Mouse (Mus musculus) kidney, postnatal 25 days (tissue): Measurements from ENCODE around the gene Pdzd2.
A peak's percentile ranks its signal among the peaks of the same experiment; 100 is the strongest.

Experiments
- DNase-seq, 2 experiments: peaks; one replicate each; pipeline ENCODE4 v3.0.0; 2021; ENCODE audit warnings: mixed read lengths in 2 of 2

Gene Pdzd2

GRCm38 (mm10) chr15:12665946-12666345 lies 73.8 kb downstream of the Pdzd2 start:
- DNase-seq = no peak

- no peak for DNase-seq
Measured at GRCm38 (mm10) chr15:12663351-12663750, 76.4 kb downstream of the Pdzd2 start.

DNA sequence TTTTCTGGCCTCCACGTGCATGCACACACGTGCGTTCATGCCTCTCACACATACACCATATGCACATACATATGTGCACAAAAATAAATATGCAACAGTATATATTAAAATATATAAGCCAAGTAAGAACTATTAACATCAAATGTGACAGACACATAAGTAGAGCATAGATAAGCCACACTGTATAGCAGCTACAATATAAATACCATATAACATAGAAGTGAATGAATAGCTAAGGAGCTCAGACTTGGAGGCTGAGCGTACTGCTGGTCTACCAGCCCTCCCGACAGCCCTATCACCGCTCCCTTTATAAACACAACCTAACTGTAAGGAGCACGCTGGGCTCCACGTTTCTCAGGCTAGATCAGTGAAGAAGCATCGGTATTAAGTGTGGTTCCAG lies 79.4 kb downstream of the Pdzd2 start:
- DNase-seq = no peak

GRCm38 (mm10) chr15:12655959-12656662 lies 83.6 kb downstream of the Pdzd2 start:
- no peak for DNase-seq

DNA sequence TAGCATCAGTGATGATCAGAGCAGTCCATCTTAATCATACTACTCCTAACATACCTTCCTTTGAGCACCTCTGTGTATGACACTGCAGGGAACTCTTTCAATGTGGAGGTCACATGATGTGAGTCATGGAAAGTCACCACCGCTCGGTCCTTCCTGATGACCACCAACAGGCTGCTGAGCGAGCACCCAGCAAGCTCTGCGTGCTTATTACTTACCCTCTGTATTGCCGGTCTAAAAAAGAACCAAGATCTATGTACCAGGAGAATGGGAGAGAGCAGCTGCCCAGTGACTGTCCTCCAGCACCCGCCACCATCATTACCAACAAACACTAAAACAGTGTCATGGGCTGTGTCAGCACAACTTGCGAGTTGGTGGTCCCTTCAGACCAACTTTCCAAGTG lies 84.4 kb downstream of the Pdzd2 start:
- no peak for DNase-seq

- no peak for DNase-seq
Measured at GRCm38 (mm10) chr15:12652336-12653031, 87.2 kb downstream of the Pdzd2 start.

- peak in 1 of 2 experiments; percentile 46 for DNase-seq
Measured at GRCm38 (mm10) chr15:12650236-12650635, 89.5 kb downstream of the Pdzd2 start.

DNA sequence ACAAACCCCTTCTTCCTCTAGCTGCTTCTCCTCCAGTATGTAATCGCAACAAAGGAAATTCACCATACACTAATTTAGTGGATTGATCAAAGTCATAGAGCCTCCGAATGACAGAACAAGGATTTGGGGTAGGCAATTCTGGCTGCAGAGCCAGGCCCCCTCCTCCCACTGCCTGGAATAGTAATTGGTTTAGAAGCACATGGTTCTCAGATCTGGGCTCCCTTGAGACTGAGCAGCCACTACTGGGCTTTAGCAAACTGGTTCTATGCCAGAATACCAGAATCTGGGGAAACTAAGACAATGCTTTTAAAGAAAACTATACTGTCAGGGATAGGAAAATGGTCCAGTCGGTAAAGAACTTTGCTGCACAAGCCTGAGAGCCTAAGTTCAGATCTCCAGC lies 90.0 kb downstream of the Pdzd2 start:
- no peak for DNase-seq

- DNase-seq = peak; percentile 33 to 48
Measured at GRCm38 (mm10) chr15:12649131-12649530, 90.6 kb downstream of the Pdzd2 start.

DNA sequence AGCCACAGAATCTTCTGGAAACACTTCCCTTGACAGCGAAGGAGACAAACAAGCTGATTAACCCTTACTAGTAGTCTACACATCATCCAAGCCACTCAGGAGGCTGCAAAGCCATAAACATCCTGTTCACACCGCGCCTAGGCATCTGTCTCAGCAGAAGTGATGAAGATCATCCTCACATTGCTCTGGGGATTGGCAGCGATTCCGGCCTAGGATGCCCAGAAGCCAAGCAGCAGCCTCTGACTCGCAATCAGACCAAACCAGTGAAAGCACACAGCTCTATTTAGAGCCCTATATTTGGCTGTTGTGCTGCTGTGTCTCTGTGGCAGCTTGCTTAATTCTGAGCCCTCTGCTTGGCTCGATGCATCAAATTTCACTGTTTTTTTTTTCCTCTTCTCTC lies 99.0 kb downstream of the Pdzd2 start:
- DNase-seq = no peak

GRCm38 (mm10) chr15:12639776-12640175 lies 99.9 kb downstream of the Pdzd2 start:
- no peak for DNase-seq

DNA sequence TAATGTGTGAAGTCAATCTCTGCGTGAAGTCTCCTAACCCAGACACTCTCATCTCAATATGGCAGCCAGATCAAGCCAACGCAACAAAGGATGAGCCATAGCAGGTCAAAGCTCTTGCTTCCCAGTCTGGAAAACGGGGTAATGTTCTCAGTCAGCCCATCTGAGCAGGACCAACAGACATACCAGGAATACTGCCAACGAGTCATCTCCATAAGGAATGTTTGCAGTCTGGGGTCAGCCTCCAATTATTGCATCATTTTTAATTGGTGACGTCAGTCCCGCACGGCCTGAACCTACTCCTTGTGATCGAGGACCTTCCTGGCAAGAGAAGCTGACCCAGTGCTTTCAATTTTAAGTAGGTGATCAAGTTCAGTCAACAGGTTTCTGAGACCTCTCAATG lies 100.5 kb downstream of the Pdzd2 start:
- DNase-seq = no peak

- DNase-seq = no peak
Measured at GRCm38 (mm10) chr15:12638370-12639030, 101.2 kb downstream of the Pdzd2 start.

- no peak for DNase-seq
Measured at GRCm38 (mm10) chr15:12637511-12637910, 102.2 kb downstream of the Pdzd2 start.

GRCm38 (mm10) chr15:12636386-12636785 lies 103.3 kb downstream of the Pdzd2 start:
- no peak for DNase-seq

GRCm38 (mm10) chr15:12634921-12635320 lies 104.8 kb downstream of the Pdzd2 start:
- no peak for DNase-seq

DNA sequence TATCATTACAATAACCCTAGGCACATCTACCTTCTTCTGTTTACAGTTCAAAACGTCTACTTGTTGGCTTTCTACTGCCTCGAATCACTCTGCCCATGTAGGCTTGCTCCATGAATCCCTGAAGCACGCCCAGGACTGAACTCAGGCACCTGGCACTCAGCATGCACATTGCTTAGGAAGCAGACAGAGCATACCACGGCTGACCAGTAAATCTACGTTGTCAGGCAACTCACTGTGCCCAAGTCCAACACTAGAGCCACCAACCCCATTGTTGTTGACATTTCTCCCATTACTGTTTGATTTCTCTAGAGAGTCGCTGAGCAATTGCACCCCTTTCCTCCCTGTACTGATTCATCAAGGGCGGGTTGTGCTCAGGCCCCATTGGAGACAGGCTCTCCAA lies 110.6 kb downstream of the Pdzd2 start:
- no peak for DNase-seq

DNA sequence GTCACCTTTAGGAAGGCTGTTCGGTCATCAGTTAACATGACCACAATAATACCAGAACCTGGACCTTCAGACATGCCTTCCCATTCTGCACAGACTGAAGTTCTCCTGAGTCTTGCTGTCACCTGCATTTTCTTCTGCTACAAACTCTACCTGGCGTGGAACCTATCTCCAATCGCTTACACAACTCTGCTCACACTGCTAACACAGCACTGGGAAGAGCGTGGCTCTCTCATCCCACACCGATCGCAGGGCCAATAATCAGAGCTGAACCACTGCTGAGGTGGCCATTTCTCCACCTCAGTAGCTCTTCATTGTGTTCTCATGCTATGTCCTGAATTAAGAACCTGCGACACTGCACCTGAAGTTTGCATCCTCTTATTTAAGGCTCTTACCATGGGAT lies 111.3 kb downstream of the Pdzd2 start:
- DNase-seq = no peak

GRCm38 (mm10) chr15:12626930-12627329 lies 112.8 kb downstream of the Pdzd2 start:
- no peak for DNase-seq

DNA sequence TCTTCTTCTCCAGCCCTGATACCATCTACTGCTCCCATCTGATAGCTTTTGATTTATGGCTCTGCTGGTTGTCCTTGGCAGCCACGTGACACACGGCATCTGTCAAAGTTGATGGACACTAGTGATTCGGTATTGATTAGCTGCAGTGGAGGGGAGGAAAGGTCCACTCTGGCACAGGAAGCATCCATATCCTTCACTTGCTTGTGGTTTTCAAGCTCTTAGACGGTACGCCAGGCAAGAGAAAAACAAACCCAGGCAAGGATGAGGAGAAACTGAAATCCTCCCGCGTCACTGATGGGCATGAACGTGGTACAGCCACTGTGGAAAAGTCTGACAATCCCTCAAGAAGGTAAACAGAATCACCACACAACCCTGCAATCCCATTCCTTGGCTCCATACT lies 113.6 kb downstream of the Pdzd2 start:
- DNase-seq = no peak

DNA sequence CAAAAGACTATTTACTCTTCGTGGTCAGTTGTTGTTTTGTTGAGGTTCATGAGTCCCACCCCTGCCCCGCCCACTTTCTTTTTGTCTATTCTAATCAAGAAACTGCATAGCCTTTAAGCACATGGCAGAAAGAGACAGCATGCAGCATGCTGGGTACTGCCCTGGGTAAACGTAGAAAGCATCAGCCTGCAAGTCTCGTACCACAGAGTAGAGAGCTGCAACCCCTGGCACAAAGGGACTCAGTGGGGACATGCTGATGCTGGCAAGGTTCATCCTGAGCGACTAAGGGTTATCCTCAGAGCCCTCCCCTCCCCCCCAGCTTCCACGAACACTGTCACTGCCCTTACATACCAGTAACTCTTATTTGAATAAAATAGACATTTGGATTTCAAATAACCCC lies 114.2 kb downstream of the Pdzd2 start:
- no peak for DNase-seq

GRCm38 (mm10) chr15:12623521-12623920 lies 116.2 kb downstream of the Pdzd2 start:
- no peak for DNase-seq

- no peak for DNase-seq
Measured at GRCm38 (mm10) chr15:12622701-12623100, 117.0 kb downstream of the Pdzd2 start.

DNA sequence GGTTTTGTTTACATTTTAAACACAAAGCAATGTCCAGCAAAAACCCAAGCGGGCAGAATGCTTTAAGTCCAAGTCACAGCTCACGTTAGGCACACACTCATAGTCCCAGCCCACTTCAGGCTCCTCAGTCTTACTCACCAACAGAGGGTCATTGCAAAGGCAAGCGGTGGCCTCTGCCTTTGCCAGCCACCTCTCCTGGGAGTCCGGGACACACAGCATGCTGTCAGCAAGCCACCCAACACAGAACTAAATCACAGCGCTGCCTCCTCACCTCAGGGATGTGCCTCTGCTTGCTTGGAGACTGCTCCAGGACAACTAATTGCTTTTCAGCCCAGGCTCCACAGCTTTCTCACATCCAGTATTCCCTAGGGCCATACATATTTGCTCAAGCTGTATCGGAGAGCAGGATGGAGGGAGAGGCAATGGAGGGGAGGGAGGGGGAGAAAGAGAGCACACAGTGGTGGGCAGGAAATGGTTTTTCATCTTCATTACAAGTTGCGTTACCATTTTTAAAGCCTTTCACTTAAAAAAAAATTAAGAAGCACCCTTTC lies 117.6 kb downstream of the Pdzd2 start:
- DNase-seq = no peak
